Mouse (Mus musculus) bone marrow macrophage, adult 2 months (primary cell): ENCODE data around the gene Nav2.

Source experiments
- CTCF ChIP-seq: IDR thresholded peaks from 2 replicates; pipeline ENCODE4 v1.5.1; 2012; ENCODE audit warnings: low read depth, mild to moderate bottlenecking, low read length, moderate library complexity
- POLR2A ChIP-seq: IDR thresholded peaks from 2 replicates; pipeline ENCODE4 v1.6.1; 2012; ENCODE audit warnings: mild to moderate bottlenecking, low read depth, low read length, borderline replicate concordance

DNA sequence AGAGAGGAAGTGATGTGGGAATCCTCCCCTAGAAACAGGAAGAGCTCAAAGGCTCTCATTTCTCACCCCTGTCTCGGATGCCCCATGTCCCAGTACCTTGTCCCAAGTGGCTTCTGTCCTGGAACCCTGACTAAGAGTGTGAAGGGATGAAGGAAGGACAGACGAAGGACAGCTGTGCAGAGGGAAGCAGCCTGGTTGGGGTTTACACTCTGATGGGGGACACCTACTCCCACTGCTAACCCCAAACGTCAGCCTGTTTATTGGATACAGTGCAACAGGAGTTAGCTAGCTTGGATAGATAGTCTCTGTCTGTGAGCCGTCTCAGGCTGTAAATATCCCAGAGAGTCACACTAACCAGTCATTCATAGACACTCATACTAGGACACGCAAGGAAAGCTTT lies 460.1 kb downstream of the Nav2 start:
- no peak for TF ChIP-seq CTCF
- no peak for TF ChIP-seq POLR2A
